In the genomic region with DNA sequence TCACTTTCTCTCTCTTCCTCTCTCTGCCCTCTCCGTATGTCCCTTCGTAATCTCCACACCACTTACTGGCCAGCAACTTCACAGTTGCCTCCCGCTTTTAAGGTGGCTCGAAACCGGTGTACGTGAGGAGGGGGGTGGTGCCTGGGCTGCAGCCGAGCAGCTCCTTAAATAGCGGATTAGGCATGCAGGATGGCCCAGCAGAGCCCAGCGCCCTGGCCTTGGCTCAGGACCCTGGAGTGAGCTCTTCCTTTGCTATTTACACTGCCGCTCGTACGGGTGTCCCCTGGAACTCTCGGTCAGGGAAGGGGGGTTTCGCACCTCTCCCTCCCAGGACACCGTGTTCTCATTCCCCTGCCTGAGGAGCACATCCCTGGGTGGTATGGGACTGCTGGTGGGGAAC, we compare ENCODE assay signal across 8 mouse cellular contexts. TPM values are rescaled to one million over a fixed set of nuclear protein-coding genes. Genes with fewer than 3 reads are reported as not detected.
DNase-seq lines count a peak whose midpoint lies in the region; ATAC-seq and TF ChIP-seq lines count a peak whose summit lies in the region.

TSS of gene Car14 (minus strand) at position 124 of the 400 bp plus-strand sequence.

- no peak for TF ChIP-seq CTCF in stomach, postnatal 0 days (IDR thresholded peaks at IDR 0.05; ENCODE audit: low read depth)

- no peaks in the 10 kb centered on the region for H3K9me3 ChIP-seq in hindbrain, embryonic 16.5 days (ENCODE audit: control insufficient read depth, low read length)
- H3K9me3 ChIP-seq in liver, embryonic 15.5 days (replicated peaks) = no peaks in the 10 kb centered on the region
- H3K9me3 ChIP-seq in stomach, postnatal 0 days (ENCODE audit: control insufficient read depth, low read length) = no peaks in the 10 kb centered on the region

- H3K4me1 ChIP-seq in hindbrain, embryonic 16.5 days (ENCODE audit: control insufficient read depth, insufficient read depth, low read depth, low read length) = peaks cover 19% of the 10 kb centered on the region
- H3K4me1 ChIP-seq in liver, embryonic 15.5 days (replicated peaks) = peaks cover 27% of the 10 kb centered on the region
- peaks cover 5% of the 10 kb centered on the region; the same call in 1 of the 2 replicates for H3K4me1 ChIP-seq in stomach, postnatal 0 days (replicated peaks; ENCODE audit: control insufficient read depth, insufficient read depth)

- H3K27ac ChIP-seq in hindbrain, embryonic 16.5 days (ENCODE audit: low read depth, low read length) = no peak within 1 kb of the TSS
- H3K27ac ChIP-seq in liver, embryonic 15.5 days (replicated peaks) = peak within 1 kb of the TSS; percentile 78
- no peak within 1 kb of the TSS for H3K27ac ChIP-seq in stomach, postnatal 0 days (replicated peaks)

- DNase-seq in urinary bladder, adult 2 months (ENCODE audit: low spot score) = no peak
- DNase-seq in urinary bladder, postnatal 10 days (ENCODE audit: low spot score) = no peak
- peak; percentile 45 for DNase-seq in gastrocnemius, postnatal 10 days
- no peak for DNase-seq in stomach, postnatal 0 days (ENCODE audit: low spot score)
- DNase-seq in left cerebral cortex, adult 11 months (ENCODE audit: low spot score) = no peak
- DNase-seq in right cerebral cortex, postnatal 25 days = no peak

- H3K27me3 ChIP-seq in hindbrain, embryonic 16.5 days (replicated peaks; ENCODE audit: control insufficient read depth, insufficient read depth, low read length) = peaks cover 5% of the 10 kb centered on the region
- peaks cover 94% of the 10 kb centered on the region for H3K27me3 ChIP-seq in liver, embryonic 15.5 days
- H3K27me3 ChIP-seq in stomach, postnatal 0 days (ENCODE audit: control insufficient read depth, insufficient read depth, low read length) = no peaks in the 10 kb centered on the region

- peak within 1 kb of the TSS; percentile 50 for H3K9ac ChIP-seq in hindbrain, embryonic 16.5 days (ENCODE audit: low read depth, low read length)
- peak within 1 kb of the TSS; percentile 19; the same call in 1 of the 2 replicates for H3K9ac ChIP-seq in liver, embryonic 15.5 days
- peak within 1 kb of the TSS; percentile 45; the same call in 1 of the 2 replicates for H3K9ac ChIP-seq in stomach, postnatal 0 days (ENCODE audit: low read length)

- H3K36me3 ChIP-seq in hindbrain, embryonic 16.5 days (ENCODE audit: control insufficient read depth, insufficient read depth, low read length) = no peaks in the 10 kb centered on the region
- no peaks in the 10 kb centered on the region for H3K36me3 ChIP-seq in liver, embryonic 15.5 days (replicated peaks)
- no peaks in the 10 kb centered on the region for H3K36me3 ChIP-seq in stomach, postnatal 0 days (ENCODE audit: control insufficient read depth, insufficient read depth, low read length)

- WGBS in hindbrain, embryonic 16.5 days = under 1% methylated on average over 15 of the region's 15 CpGs
- 3% methylated on average over 15 of the region's 15 CpGs for WGBS in liver, embryonic 15.5 days (ENCODE audit: insufficient replicate concordance)
- 2% methylated on average over 15 of the region's 15 CpGs for WGBS in stomach, postnatal 0 days

- peak within 1 kb of the TSS; percentile 34 for H3K4me3 ChIP-seq in hindbrain, embryonic 16.5 days (ENCODE audit: low read length)
- peak within 1 kb of the TSS; percentile 33 for H3K4me3 ChIP-seq in liver, embryonic 15.5 days (replicated peaks)
- peak within 1 kb of the TSS; percentile 17; the same call in 1 of the 2 replicates for H3K4me3 ChIP-seq in stomach, postnatal 0 days (ENCODE audit: low read depth, low read length)

- peak; percentile 49; the same call in 1 of the 2 replicates for ATAC-seq in hindbrain, embryonic 16.5 days
- ATAC-seq in liver, embryonic 15.5 days (ENCODE audit: insufficient read depth) = 0 out of 2 replicates have a peak, but pooled peaks have one; percentile 14
- peak; percentile 48 for ATAC-seq in stomach, postnatal 0 days (ENCODE audit: low FRiP score, low TSS enrichment)

- peak within 1 kb of the TSS; percentile 67 for H3K4me2 ChIP-seq in hindbrain, embryonic 16.5 days (ENCODE audit: low read length)
- H3K4me2 ChIP-seq in liver, embryonic 15.5 days = peak within 1 kb of the TSS; percentile 66
- H3K4me2 ChIP-seq in stomach, postnatal 0 days (replicated peaks; ENCODE audit: low read depth) = peak within 1 kb of the TSS; percentile 58

- TF ChIP-seq EP300 in stomach, postnatal 0 days (optimal IDR thresholded peaks at IDR 0.05) = no peak

RNA-seq across cellular contexts. Expression of gene Car14, which starts in this region (rescaled TPM):
- polyA plus RNA-seq in urinary bladder, adult 2 months (2012; rRNA removed) = 14.7 and 17.0 TPM in 2 replicates
- 10 to 100 TPM; 49.1 to 56.9 TPM for total RNA-seq in gastrocnemius, postnatal 10 days (2021)
- 16.1 and 16.9 TPM in 2 replicates for polyA plus RNA-seq in hindbrain, embryonic 16.5 days (2015; fragmentation: Nextera tagmentation; extraction: Ambion mirVana)
- 11.8 and 15.6 TPM in 2 replicates for polyA plus RNA-seq in liver, embryonic 15.5 days (2015; fragmentation: Nextera tagmentation; extraction: Ambion mirVana)
- 0.68 and 1.1 TPM in 2 replicates for polyA plus RNA-seq in stomach, postnatal 0 days (2015; fragmentation: Nextera tagmentation; extraction: Ambion mirVana)
